Mouse (Mus musculus): ENCODE measurements around the gene Plekha6. TPM values are rescaled to one million over a fixed set of nuclear protein-coding genes. Genes with fewer than 3 reads are reported as not detected.

The Plekha6 gene
- polyA plus RNA-seq, 1 experiment from 2014 or later = 8.8 TPM

DNA sequence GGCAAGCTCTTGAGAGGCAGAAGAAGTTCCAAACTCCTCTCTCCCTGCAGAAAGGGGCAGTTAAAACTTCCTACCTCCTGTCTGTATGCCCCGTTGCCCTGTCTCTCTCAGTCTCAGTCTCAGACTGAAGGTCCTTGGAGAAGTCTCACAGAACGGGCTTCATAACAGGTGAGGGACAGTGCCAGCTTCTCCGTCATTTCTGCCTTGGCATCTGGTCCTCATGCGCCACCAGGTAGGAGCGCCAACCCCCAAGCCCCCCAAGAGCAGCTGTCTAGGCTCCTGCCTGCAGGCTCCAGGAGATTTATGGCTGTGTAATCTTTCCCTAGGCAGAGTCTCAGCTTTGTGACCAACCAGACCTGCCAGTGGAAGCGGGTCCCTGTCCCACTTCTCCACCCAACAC is 86.8 kb downstream of the Plekha6 start:
- Histone ChIP-seq H3K27me3 (ENCODE audit: insufficient read depth, low read length) (no peaks in the 10 kb centered on the region), H3K9ac (ENCODE audit: low read depth, low read length) (no peak overlapping the region), H3K27ac (peak overlapping the region; percentile 68), H3K36me3 (ENCODE audit: insufficient read depth, low read length) (no peaks in the 10 kb centered on the region), H3K4me3 (replicated peaks; ENCODE audit: low read depth, low read length) (no peak overlapping the region), H3K9me3 (replicated peaks; ENCODE audit: low read length) (no peaks in the 10 kb centered on the region), H3K4me1 (replicated peaks; ENCODE audit: insufficient read depth, low read length) (peaks cover 49% of the 10 kb centered on the region), H3K4me2 (ENCODE audit: low read length) (no peak overlapping the region)
- 75% methylated on average over 6 of the region's 6 CpGs for WGBS
- DNase-seq (ENCODE audit: low spot score) (no peak), ATAC-seq (replicated peaks; ENCODE audit: low FRiP score, low read depth) (no peak)
- no peak for TF ChIP-seq CTCF (IDR thresholded peaks at IDR 0.05; ENCODE audit: low read depth)

DNA sequence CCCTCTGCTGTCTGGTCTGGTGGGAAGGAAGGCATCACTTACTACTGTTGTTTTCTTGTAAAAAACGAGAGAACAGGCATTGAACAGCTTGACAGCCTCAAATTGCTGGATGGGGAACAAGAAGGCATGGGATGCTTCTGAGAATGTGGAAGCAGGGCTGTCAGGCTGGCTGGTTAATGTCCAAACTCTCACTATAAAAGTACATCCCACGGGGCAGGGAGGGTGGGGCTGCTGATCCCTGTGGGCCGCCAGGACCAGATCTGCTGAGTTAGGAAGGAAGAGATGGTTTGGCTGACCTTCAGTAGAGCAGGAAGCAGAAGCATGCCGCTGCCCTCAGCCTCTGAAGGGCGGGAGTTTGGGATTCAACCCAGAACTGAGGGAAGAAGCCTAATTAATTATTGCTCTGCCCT is 87.6 kb downstream of the Plekha6 start:
- H3K4me3 ChIP-seq (replicated peaks; ENCODE audit: low read depth, low read length) = no peak overlapping the region
- ATAC-seq (replicated peaks; ENCODE audit: low FRiP score, low read depth) (peak; percentile 67; the same call in 1 of the 2 replicates), DNase-seq (ENCODE audit: low spot score) (peak; percentile 88)
- no peak overlapping the region for H3K4me2 ChIP-seq (ENCODE audit: low read length)
- no peaks in the 10 kb centered on the region for H3K36me3 ChIP-seq (ENCODE audit: insufficient read depth, low read length)
- no peak; the same call in 1 of the 2 replicates for TF ChIP-seq CTCF (IDR thresholded peaks at IDR 0.05; ENCODE audit: low read depth)
- no peak overlapping the region for H3K9ac ChIP-seq (ENCODE audit: low read depth, low read length)
- no peaks in the 10 kb centered on the region for H3K9me3 ChIP-seq (replicated peaks; ENCODE audit: low read length)
- 18% methylated on average over 5 of the region's 5 CpGs for WGBS
- peaks cover 42% of the 10 kb centered on the region for H3K4me1 ChIP-seq (replicated peaks; ENCODE audit: insufficient read depth, low read length)
- no peaks in the 10 kb centered on the region for H3K27me3 ChIP-seq (ENCODE audit: insufficient read depth, low read length)
- peak overlapping the region; percentile 68 for H3K27ac ChIP-seq

DNA sequence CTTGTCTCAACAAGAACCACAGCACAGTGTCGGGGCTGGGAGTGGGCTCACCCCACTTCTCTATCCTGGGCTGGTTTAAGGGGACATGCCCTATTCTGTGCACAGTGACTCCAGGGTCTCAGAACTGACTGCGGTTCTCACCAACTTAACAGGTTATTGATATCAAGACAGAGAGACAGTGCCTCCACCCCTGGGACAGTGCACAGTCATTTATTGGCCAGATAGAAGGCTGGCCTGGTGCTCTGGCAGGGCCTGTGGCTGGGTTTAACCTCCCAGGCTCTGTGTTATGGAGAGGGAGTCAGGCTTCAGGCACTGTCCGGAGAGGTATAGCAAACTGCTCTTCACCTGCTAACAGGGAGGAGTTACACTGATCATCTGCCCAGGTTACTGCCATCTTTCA is 88.2 kb downstream of the Plekha6 start:
- DNase-seq (ENCODE audit: low spot score) = no peak
- Histone ChIP-seq H3K4me3 (replicated peaks; ENCODE audit: low read depth, low read length) (no peak overlapping the region), H3K36me3 (ENCODE audit: insufficient read depth, low read length) (no peaks in the 10 kb centered on the region)

DNA sequence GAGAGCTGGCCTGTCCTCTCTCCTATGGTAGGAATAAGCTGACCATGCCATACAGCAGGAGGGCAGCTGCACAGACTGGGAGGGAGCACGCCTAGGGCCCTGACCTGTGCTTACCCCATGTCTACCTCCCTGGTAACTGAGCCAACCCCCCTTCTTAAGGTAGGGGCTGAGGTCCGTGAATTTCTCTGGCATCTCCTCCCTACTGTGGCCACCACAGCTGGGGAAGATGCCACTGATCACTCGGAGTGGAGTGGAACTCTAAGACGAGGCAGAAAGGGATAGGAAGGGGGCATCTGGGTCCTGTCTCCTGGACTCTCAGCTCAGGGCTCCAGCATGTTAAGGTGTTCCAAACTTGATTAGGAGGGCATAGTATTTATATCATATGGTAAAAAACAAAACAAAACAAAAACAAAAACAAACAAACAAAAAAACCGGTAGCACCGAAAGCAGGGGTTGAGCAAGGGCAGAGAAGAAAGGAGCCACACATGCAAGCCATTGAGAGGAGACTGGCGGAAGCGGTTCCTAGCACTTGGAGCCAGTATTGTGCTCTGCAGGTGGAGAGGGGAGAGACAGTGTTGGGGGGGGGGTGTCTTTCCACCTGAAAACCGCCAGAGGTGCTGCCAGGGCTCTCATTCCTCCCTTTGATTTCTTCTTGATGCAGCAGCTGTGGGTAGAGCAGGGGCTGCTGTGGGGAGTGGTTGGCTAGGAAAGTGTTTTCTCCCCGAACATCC is 89.0 kb downstream of the Plekha6 start:
- WGBS = 57% methylated on average over 10 of the region's 10 CpGs
- Histone ChIP-seq H3K9ac (ENCODE audit: low read depth, low read length) (no peak overlapping the region), H3K4me3 (replicated peaks; ENCODE audit: low read depth, low read length) (no peak overlapping the region), H3K9me3 (replicated peaks; ENCODE audit: low read length) (no peaks in the 10 kb centered on the region), H3K36me3 (ENCODE audit: insufficient read depth, low read length) (no peaks in the 10 kb centered on the region), H3K4me2 (ENCODE audit: low read length) (no peak overlapping the region), H3K4me1 (replicated peaks; ENCODE audit: insufficient read depth, low read length) (peaks cover 42% of the 10 kb centered on the region), H3K27me3 (ENCODE audit: insufficient read depth, low read length) (no peaks in the 10 kb centered on the region), H3K27ac (peak overlapping the region; percentile 68)
- ATAC-seq (replicated peaks; ENCODE audit: low FRiP score, low read depth) (no peak), DNase-seq (ENCODE audit: low spot score) (no peak)
- peak; percentile 13; the same call in 1 of the 2 replicates for TF ChIP-seq CTCF (IDR thresholded peaks at IDR 0.05; ENCODE audit: low read depth)

More for the DNA sequence above, 88.2 kb downstream of the Plekha6 start:
- no peak for ATAC-seq (replicated peaks; ENCODE audit: low FRiP score, low read depth)
- 77% methylated on average over 3 of the region's 3 CpGs for whole genome bisulfite sequencing
- Histone ChIP-seq H3K27ac (peak overlapping the region; percentile 68), H3K4me1 (replicated peaks; ENCODE audit: insufficient read depth, low read length) (peaks cover 42% of the 10 kb centered on the region), H3K27me3 (ENCODE audit: insufficient read depth, low read length) (no peaks in the 10 kb centered on the region), H3K4me2 (ENCODE audit: low read length) (no peak overlapping the region), H3K9me3 (replicated peaks; ENCODE audit: low read length) (no peaks in the 10 kb centered on the region), H3K9ac (ENCODE audit: low read depth, low read length) (no peak overlapping the region)
- no peak for TF ChIP-seq CTCF (IDR thresholded peaks at IDR 0.05; ENCODE audit: low read depth)

DNA sequence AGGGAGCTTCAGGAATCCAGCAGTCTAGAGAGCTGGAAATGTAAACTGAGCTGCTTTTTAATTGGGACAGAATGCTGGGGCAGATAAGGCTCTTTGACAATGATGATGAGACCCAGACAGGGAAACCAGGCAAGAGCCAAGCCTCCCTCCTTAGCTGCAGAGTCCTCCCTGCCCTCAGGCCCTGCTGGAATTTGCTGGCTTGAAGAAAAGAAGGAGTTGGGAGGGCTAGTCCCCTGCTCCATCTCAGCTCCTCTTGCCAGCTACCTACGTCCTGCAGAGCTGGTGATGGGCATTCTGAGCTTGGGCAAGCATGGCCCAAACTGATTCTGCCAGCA is 89.5 kb downstream of the Plekha6 start:
- ATAC-seq (replicated peaks; ENCODE audit: low FRiP score, low read depth) (no peak), DNase-seq (ENCODE audit: low spot score) (peak; percentile 37)
- 24% methylated on average over 1 of the region's 1 CpGs for WGBS

DNA sequence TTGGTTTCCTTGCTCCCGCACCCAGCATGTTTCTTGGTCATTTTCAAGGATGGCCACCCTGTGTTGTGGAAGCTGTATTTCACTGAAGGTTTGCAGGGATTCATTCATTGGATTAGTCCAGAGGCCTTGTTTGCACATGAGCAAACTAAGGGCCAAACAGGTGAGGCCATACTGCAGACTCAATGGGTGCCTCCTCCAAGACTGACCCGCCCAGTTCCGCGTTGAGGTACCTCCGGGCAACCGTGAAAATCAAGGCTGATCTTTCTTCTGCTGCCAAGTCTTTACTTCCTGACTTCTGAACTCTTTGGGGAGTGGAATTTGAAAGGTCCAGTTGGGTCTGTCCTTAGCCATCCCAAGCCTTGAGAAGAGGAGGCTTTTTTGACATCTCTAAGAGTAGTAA is 90.2 kb downstream of the Plekha6 start:
- ATAC-seq (replicated peaks; ENCODE audit: low FRiP score, low read depth) = no peak
- H3K9me3 ChIP-seq (replicated peaks; ENCODE audit: low read length) = no peaks in the 10 kb centered on the region
- no peak for DNase-seq (ENCODE audit: low spot score)
- H3K9ac ChIP-seq (ENCODE audit: low read depth, low read length) = no peak overlapping the region
- peaks cover 47% of the 10 kb centered on the region for H3K4me1 ChIP-seq (replicated peaks; ENCODE audit: insufficient read depth, low read length)
- 49% methylated on average over 6 of the region's 6 CpGs for WGBS
- no peaks in the 10 kb centered on the region for H3K36me3 ChIP-seq (ENCODE audit: insufficient read depth, low read length)
- H3K27me3 ChIP-seq (ENCODE audit: insufficient read depth, low read length) = no peaks in the 10 kb centered on the region
- no peak overlapping the region for H3K4me2 ChIP-seq (ENCODE audit: low read length)
- H3K4me3 ChIP-seq (replicated peaks; ENCODE audit: low read depth, low read length) = no peak overlapping the region
- no peak overlapping the region for H3K27ac ChIP-seq
- TF ChIP-seq CTCF (IDR thresholded peaks at IDR 0.05; ENCODE audit: low read depth) = no peak

More for the DNA sequence above, 89.5 kb downstream of the Plekha6 start:
- TF ChIP-seq CTCF (IDR thresholded peaks at IDR 0.05; ENCODE audit: low read depth) = no peak; the same call in 1 of the 2 replicates
- Histone ChIP-seq H3K27me3 (ENCODE audit: insufficient read depth, low read length) (no peaks in the 10 kb centered on the region), H3K27ac (0 out of 2 replicates have a peak overlapping the region, but pooled peaks have one; percentile 3), H3K4me1 (replicated peaks; ENCODE audit: insufficient read depth, low read length) (peaks cover 47% of the 10 kb centered on the region), H3K4me3 (replicated peaks; ENCODE audit: low read depth, low read length) (no peak overlapping the region), H3K36me3 (ENCODE audit: insufficient read depth, low read length) (no peaks in the 10 kb centered on the region), H3K9ac (ENCODE audit: low read depth, low read length) (no peak overlapping the region), H3K4me2 (ENCODE audit: low read length) (no peak overlapping the region), H3K9me3 (replicated peaks; ENCODE audit: low read length) (no peaks in the 10 kb centered on the region)
